24 mouse cellular contexts compared by ENCODE assay signal in genomic region chr11:30780893-30781292, GRCm38 (mm10).
"Had no signal": no experiment of that assay in that cellular context is flagged by ENCODE, and none has a peak within 500 bp of the region (broad histone marks: within the 10 kb centered on the region; RNA-seq: fewer than 3 reads in every experiment).

No protein-coding gene starts in this region.

- ATAC-seq: hindbrain, postnatal 0 days; intestine, postnatal 0 days had no signal

- H3K9me3 ChIP-seq: heart, embryonic 10.5 days; heart, embryonic 12.5 days; hindbrain, embryonic 13.5 days; hindbrain, embryonic 15.5 days; limb, embryonic 10.5 days; limb, embryonic 12.5 days; liver, embryonic 13.5 days; liver, embryonic 15.5 days had no signal

- H3K4me1 ChIP-seq: limb, embryonic 10.5 days had no signal

- H3K27me3 ChIP-seq: heart, embryonic 12.5 days; hindbrain, embryonic 13.5 days; hindbrain, embryonic 15.5 days; limb, embryonic 12.5 days; liver, embryonic 13.5 days; liver, embryonic 15.5 days had no signal

- H3K9ac ChIP-seq: heart, embryonic 12.5 days; hindbrain, embryonic 13.5 days; hindbrain, embryonic 15.5 days; limb, embryonic 12.5 days; liver, embryonic 13.5 days; liver, embryonic 15.5 days had no signal

- H3K4me3 ChIP-seq: heart, embryonic 10.5 days; heart, embryonic 12.5 days; hindbrain, embryonic 13.5 days; hindbrain, embryonic 15.5 days; layer of hippocampus, adult 2 months; left cerebral cortex, adult 2 months; limb, embryonic 10.5 days; limb, embryonic 12.5 days; liver, embryonic 13.5 days; liver, embryonic 15.5 days had no signal

- H3K27ac ChIP-seq: heart, embryonic 10.5 days; hindbrain, embryonic 13.5 days; hindbrain, embryonic 15.5 days; hindbrain, postnatal 0 days; left cerebral cortex, adult 2 months; limb, embryonic 10.5 days; limb, embryonic 12.5 days; liver, embryonic 13.5 days; liver, embryonic 15.5 days had no signal

- H3K36me3 ChIP-seq: heart, embryonic 10.5 days; heart, embryonic 12.5 days; hindbrain, embryonic 13.5 days; hindbrain, embryonic 15.5 days; limb, embryonic 10.5 days; limb, embryonic 12.5 days; liver, embryonic 13.5 days; liver, embryonic 15.5 days had no signal

- H3K4me2 ChIP-seq: heart, embryonic 12.5 days; hindbrain, embryonic 13.5 days; hindbrain, embryonic 15.5 days; limb, embryonic 12.5 days; liver, embryonic 11.5 days; liver, embryonic 13.5 days; liver, embryonic 15.5 days had no signal

- DNase-seq: gastrocnemius, postnatal 14 days; gastrocnemius, postnatal 36 days; heart, adult 18-20 months; heart, postnatal 14 days; heart, postnatal 36 days; kidney, adult 18-20 months; kidney, adult 8-10 months; kidney, postnatal 10 days; kidney, postnatal 25 days; kidney, postnatal 4 days; liver; liver, embryonic 13.5 days had no signal
